Mouse (Mus musculus): ENCODE data around the gene Rreb1.

Gene Rreb1

GRCm38 (mm10) chr13:37854031-37854431 lies 75.8 kb downstream of the Rreb1 start:
- no peak for DNase-seq (ENCODE audit: low read depth, low spot score)

DNA sequence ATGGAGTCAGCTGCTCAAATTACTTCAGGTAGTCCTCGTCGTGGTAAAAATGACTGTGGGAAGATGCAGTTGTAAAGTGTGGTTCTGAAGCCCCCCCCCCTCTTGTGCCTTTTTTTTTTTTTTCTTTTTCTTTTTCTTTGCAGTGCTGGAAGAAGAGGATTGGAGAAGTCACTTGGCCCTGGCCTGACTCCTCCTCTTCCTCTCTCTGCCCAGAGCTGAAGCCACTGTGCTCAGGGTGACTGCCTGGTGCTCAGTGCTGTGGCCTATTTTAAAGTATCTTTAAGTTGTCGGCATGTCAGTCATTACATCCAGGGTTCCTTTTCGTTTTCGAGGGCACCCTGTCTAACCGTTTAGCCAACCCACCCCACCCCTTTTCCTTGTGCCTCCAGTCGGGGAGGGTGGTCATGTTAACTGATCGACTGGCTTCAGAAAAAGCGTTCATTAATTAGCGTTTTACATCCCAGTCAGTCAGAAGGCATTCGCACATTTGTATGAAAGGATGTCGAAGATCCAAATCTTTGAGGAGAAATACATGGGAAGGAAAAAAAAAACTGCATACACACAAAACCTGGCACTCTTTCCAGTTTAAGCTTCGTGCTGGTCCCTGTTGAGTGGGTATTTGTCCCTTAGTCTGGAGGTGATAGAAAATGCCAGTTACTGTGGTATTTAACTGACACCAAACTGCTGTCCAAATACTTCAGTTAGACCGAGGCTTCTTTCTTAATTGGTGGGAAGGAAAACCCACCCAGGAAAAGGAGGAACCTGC lies 76.4 kb downstream of the Rreb1 start:
- no peak for DNase-seq (ENCODE audit: low read depth, low spot score)

GRCm38 (mm10) chr13:37855221-37855757 lies 77.1 kb downstream of the Rreb1 start:
- DNase-seq (ENCODE audit: low read depth, low spot score) = no peak

GRCm38 (mm10) chr13:37855765-37856164 lies 77.6 kb downstream of the Rreb1 start:
- DNase-seq (ENCODE audit: low read depth, low spot score) = no peak

- no peak for DNase-seq (ENCODE audit: low read depth, low spot score)
These were observed 78.3 kb downstream of the Rreb1 start for GRCm38 (mm10) chr13:37856537-37856936.

DNA sequence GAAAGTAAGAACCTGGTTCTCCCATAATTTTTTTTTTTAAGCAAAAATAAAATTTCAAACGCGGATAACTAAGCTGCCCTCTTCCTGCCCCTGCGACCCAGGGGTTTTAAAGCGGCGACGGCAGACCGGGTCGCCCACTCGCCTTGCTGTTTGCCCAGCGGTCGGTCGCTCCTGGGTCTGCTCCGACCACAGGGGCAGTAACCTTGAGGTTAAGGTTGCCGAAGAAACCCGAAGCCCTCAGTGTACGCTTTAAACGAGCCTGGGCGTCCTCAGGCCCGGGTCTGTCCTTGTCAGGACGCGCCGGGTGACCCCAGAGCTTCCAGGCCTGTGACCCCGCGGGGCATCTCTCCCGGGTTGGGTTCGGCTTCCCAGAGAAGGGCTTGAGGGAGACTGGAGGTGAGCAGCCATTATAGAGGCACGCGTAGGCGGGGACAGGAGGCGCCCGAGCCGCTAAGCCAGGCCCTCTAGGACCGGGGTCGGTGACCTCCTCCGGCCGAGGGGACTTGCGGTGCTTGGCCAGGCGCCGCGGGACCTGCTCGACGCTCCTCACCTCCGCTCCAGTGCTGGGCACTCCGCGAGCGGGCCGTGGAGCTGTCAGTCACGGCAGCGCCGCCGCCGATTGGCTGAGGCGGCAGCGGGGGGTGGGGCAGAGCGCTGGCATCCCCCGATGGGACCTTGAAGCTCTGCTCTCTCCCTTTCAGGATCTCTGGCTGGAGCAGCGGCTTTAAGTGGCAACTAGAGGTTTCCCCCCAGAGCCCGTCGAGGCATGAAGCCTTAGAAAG lies 79.3 kb downstream of the Rreb1 start:
- peak; percentile 39 for DNase-seq (ENCODE audit: low read depth, low spot score)

DNA sequence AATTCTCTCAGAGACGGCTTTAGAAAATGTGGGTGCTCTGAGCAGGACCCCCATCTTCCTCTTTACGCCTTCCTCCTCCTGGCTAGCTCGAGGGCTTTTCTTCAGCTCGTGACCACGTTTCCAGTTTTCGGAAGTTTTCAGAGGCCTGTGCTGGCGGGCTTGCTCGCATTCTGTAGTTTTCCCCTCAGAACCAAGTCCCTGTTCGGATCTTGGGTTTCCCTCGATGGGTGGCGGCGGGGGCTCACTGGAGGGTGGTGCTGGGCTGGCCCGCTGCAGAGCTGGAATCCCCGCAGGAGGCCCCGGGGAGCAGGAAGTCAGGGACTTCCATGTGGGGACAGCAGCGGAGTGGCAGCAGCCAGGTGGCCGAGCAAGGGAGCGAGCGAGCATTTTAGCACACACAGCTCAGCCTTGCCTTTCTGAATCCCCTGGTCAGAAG lies 79.9 kb downstream of the Rreb1 start:
- DNase-seq (ENCODE audit: low read depth, low spot score) = no peak

DNA sequence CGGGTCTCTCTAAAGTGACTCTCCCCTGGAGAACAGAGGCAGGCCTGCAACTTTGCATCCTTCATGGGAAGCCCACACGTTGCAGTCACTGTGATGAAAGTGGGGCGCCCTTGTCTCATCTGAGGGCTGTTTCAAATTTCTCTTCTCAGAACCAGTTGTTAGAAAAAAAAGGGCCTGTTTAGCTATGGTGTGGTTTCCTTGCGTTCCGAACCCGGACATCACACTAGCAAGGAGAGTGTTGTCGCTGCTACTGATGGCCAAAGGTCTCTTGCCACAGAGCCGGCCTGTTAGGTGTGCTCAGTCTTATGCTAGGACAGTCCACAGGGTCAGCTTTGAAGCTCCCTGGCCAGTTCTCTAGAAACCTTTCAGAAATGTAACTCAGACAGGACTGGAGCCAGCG lies 80.3 kb downstream of the Rreb1 start:
- DNase-seq (ENCODE audit: low read depth, low spot score) = no peak

DNA sequence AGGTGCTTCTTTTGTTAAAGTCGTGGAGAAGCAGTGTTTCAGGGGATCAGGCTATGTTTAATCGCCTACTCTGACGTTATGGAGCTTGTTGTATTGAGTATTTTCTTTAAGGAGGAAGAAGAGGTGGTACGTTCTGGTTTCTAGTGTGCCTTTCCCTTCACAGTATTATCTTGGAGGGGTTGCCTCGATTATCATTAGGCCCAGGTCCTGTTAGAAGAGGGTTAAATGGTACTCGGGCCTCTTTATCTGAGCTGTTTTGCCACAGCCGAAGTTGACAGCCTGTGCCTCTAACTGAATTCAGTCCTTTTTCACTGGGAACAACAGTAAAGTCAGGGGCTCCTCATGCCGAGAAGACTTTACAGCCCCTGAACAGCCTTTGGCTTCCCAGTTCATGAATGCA lies 81.6 kb downstream of the Rreb1 start:
- no peak for DNase-seq (ENCODE audit: low read depth, low spot score)

DNA sequence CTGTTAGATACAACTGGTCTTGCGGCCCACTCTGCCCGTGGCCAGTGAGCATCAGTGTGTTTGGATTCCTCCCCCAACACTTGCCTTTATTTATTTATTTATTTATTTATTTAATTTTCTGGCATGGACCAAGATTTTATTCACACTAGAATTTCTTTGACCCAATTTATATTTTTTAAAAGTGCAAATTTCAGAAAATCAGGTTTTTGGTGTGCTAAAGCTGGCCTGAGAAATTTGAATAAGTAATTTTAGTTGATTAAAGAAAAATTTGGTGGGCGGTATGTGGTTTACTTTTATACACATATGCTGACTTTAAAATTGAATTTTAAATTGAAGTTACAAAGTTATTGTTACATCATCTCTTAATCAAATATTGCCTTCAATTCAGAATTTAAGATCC lies 82.0 kb downstream of the Rreb1 start:
- DNase-seq (ENCODE audit: low read depth, low spot score) = no peak

DNA sequence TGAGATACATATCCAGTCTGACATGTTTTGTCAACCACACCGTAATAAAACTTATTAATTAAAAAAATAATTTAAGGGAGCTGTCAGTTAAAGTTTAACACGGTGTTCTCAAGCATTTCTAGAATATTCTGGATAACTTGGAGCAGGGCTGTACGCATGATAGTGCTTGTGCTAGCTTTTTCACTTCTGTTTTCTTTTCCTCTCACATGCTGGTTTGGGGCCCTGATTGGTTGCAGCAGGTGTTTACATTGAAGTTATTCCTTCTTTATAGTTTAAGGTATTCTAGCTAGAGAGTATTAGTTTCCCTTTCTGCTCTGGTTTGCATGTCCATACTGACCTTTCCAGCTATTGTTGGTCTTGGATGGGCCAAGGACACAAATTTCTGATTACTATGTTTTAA lies 82.6 kb downstream of the Rreb1 start:
- no peak for DNase-seq (ENCODE audit: low read depth, low spot score)

- DNase-seq (ENCODE audit: low read depth, low spot score) = no peak
These were observed 84.3 kb downstream of the Rreb1 start for GRCm38 (mm10) chr13:37862492-37862891.

- DNase-seq (ENCODE audit: low read depth, low spot score) = no peak
These were observed 85.4 kb downstream of the Rreb1 start for GRCm38 (mm10) chr13:37863643-37864042.

- DNase-seq (ENCODE audit: low read depth, low spot score) = no peak
These were observed 86.5 kb downstream of the Rreb1 start for GRCm38 (mm10) chr13:37864697-37865096.

- DNase-seq (ENCODE audit: low read depth, low spot score) = no peak
These were observed 88.1 kb downstream of the Rreb1 start for GRCm38 (mm10) chr13:37866296-37866695.

DNA sequence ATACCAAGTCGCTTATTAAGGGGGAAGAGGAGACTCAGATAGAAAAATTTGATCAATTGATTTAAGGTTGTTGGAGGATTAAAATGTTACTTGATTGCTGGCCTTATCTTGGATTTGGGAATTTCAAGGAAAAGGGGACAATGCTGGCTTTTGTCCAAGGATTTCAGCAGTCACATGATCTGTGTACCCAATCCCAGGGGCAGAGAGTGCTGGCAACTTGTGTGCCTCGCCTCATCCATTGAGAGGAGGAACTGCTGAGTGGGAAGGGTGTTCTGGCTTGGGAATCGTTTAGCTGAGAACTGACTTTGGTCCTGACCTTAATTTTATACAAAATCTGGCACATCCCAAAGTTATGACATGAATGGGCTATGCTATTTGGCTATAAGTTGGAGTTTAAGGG lies 88.6 kb downstream of the Rreb1 start:
- DNase-seq (ENCODE audit: low read depth, low spot score) = no peak

- no peak for DNase-seq (ENCODE audit: low read depth, low spot score)
These were observed 92.1 kb downstream of the Rreb1 start for GRCm38 (mm10) chr13:37870118-37870908.

DNA sequence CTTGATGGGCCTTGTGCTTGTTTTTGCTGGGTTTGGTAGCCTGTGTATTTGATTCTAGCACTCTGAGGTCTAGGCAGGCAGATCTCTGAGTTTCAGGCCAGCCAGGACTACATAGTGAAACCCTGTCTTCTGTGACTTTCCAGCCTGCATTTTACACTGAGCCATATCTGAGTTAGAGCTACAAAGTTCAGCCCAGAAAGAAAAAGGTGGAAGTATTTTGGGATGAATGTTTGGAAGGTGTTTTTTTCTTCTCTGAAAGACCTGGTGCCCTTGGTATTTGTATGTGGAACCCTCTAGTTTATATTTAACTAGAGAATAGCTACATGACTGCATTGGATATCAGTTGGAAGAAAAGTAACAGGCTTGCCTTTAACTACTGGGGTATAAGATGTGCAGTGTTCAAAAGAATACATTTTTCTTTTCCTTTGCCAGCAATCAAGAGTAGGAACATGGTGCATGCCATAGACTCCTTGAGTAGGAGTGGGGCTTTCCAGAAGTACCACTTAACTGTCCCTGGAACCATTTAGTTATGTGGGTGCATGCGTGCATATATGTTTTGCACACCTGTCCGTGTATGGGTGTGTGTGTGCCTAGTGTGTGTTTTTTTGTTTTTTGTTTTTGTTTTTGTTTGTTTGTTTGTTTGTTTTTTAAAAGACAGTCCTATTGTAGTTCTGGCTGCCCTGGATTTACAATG lies 94.1 kb downstream of the Rreb1 start:
- DNase-seq (ENCODE audit: low read depth, low spot score) = no peak

- DNase-seq (ENCODE audit: low read depth, low spot score) = no peak
These were observed 95.1 kb downstream of the Rreb1 start for GRCm38 (mm10) chr13:37873125-37873891.

DNA sequence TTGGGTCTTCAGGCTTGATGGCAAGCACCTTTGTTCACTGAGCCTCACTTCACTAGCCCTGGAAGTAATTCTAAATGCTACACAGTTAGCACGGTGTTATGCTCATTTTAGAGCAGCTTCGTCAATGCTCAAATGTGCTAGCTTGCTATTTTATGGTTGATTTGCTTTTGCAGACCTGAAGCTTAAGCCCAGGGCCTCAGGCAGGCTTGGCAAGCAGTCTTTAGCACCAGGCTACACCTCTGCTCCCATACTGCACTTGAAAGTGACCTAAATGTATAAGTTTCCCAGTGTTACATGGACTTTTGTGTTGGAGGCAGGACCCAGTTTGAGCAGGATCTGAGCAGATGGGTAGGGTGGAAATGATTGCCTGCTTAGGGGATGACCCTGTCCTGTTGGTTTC lies 97.7 kb downstream of the Rreb1 start:
- no peak for DNase-seq (ENCODE audit: low read depth, low spot score)

DNA sequence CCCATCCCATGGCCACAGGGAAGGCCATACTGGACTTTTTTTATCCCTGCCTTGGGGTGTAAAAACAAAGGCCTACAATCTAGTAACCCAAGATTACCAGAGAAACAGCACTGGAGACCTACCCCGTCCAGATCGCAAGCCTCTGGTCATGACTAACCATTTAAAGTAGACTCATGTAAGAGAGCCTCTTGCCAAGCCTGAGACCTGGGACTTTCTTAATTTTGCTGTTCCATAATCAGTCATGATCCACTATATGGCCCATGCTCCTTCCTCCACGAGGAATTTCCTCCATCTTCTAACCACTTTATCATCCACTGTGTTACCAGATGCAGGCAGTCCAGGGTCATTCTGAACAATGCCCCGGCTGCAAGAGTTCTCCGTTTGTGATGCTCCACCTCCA lies 98.2 kb downstream of the Rreb1 start:
- DNase-seq (ENCODE audit: low read depth, low spot score) = no peak
